Mouse (Mus musculus): Measurements from ENCODE around the gene Dlx5.

Gene Dlx5

GRCm38 (mm10) chr6:6876231-6876630 is 5.7 kb downstream of the Dlx5 start:
- DNase-seq (ENCODE audit: low read depth, low spot score), result no peak

- peak; percentile 19 for DNase-seq (ENCODE audit: low read depth, low spot score)
Observed at GRCm38 (mm10) chr6:6875676-6876075, 6.2 kb downstream of the Dlx5 start.

GRCm38 (mm10) chr6:6875136-6875535 is 6.7 kb downstream of the Dlx5 start:
- DNase-seq (ENCODE audit: low read depth, low spot score), result peak; percentile 46

- peak; percentile 93 for DNase-seq (ENCODE audit: low read depth, low spot score)
Observed at GRCm38 (mm10) chr6:6874073-6874771, 7.7 kb downstream of the Dlx5 start.

- DNase-seq (ENCODE audit: low read depth, low spot score), result no peak
Observed at GRCm38 (mm10) chr6:6873476-6874072, 8.3 kb downstream of the Dlx5 start.

GRCm38 (mm10) chr6:6872873-6873272 is 9.0 kb downstream of the Dlx5 start:
- DNase-seq (ENCODE audit: low read depth, low spot score), result peak; percentile 19

- DNase-seq (ENCODE audit: low read depth, low spot score), result no peak
Observed at GRCm38 (mm10) chr6:6871692-6872091, 10.2 kb downstream of the Dlx5 start.

GRCm38 (mm10) chr6:6870876-6871420 is 10.9 kb downstream of the Dlx5 start:
- no peak for DNase-seq (ENCODE audit: low read depth, low spot score)

GRCm38 (mm10) chr6:6869961-6870800 is 11.7 kb downstream of the Dlx5 start:
- DNase-seq (ENCODE audit: low read depth, low spot score), result peak; percentile 45

GRCm38 (mm10) chr6:6869041-6869685 is 12.7 kb downstream of the Dlx5 start:
- no peak for DNase-seq (ENCODE audit: low read depth, low spot score)

GRCm38 (mm10) chr6:6867031-6867430 is 14.9 kb downstream of the Dlx5 start:
- no peak for DNase-seq (ENCODE audit: low read depth, low spot score)

- DNase-seq (ENCODE audit: low read depth, low spot score), result peak; percentile 36
Observed at GRCm38 (mm10) chr6:6864441-6865440, 17.1 kb downstream of the Dlx5 start.

GRCm38 (mm10) chr6:6863955-6864354 is 17.9 kb downstream of the Dlx5 start:
- peak; percentile 43 for DNase-seq (ENCODE audit: low read depth, low spot score)

- peak; percentile 72 for DNase-seq (ENCODE audit: low read depth, low spot score)
Observed at GRCm38 (mm10) chr6:6863160-6863870, 18.6 kb downstream of the Dlx5 start, which contains the start of gene Dlx6. Dlx6 (plus strand) TSS chr6:6863334.

- peak; percentile 93 for DNase-seq (ENCODE audit: low read depth, low spot score)
Observed at GRCm38 (mm10) chr6:6862611-6863010, 19.3 kb downstream of the Dlx5 start.

- no peak for DNase-seq (ENCODE audit: low read depth, low spot score)
Observed at GRCm38 (mm10) chr6:6861798-6862428, 20.0 kb downstream of the Dlx5 start.

- peak; percentile 19 for DNase-seq (ENCODE audit: low read depth, low spot score)
Observed at GRCm38 (mm10) chr6:6861086-6861797, 20.6 kb downstream of the Dlx5 start.

GRCm38 (mm10) chr6:6860411-6861085 is 21.3 kb downstream of the Dlx5 start:
- peak; percentile 55 for DNase-seq (ENCODE audit: low read depth, low spot score)

Measured in ES-CJ7 (cell line).